Mouse (Mus musculus): Measurements from ENCODE around the gene Selp. TPM values are rescaled to one million over a fixed set of nuclear protein-coding genes. Genes with fewer than 3 reads are reported as not detected.

Gene Selp
- total and polyA plus RNA-seq, 2 experiments from 2014 or later = not detected

DNA sequence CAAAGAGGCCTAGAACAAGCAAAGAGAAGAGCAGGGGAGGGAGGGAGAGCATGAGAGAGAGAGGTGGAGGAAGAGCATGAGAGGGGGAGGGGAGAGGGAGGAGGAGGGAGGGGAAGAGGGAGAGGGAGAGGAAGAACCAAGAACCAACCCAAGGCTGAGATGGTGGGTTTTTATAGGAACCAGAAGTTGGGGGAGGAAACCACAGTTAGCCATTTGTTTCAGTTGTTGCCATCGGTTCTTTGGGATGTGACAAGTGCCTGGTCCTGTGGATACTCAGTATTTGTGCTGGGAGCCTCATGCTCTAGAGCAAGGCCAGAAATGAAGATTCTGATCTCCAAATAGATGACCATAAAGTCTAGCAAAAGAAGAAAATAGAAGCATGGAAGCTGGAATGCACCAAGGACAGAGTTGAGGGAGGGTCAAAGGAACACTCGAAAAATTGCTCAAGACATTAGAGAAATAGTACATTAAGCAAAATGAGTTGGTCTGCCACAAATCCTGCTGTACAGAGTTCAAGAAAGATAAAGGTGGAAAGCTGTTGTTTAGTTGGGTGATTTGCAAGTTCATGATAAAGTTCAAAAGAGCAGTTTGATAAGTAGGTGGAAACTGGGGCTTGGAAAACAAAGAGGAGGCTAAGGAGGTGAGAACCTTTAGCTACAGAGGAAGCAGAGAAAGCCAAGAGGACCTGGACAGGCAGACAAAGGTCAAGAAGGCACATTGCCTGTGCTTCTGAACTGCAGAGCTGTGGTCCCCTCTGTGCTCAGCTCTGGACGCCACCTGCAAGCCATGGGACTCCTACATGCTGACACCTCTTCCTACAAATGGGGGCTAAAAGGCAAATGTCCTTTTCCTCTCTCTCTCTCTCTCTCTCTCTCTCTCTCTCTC is 5.1 kb downstream of the Selp start:
- Histone ChIP-seq H3K27me3 (ENCODE audit: insufficient read depth, low read length) (no peaks in the 10 kb centered on the region), H3K9me3 (ENCODE audit: low read length) (no peaks in the 10 kb centered on the region), H3K9ac (replicated peaks; ENCODE audit: low read length, poor library complexity, severe bottlenecking) (no peak overlapping the region), H3K36me3 (ENCODE audit: insufficient read depth, low read length) (no peaks in the 10 kb centered on the region), H3K4me1 (ENCODE audit: insufficient read depth, low read length) (no peaks in the 10 kb centered on the region), H3K4me3 (ENCODE audit: low read depth, low read length) (no peak overlapping the region), H3K27ac (ENCODE audit: low read depth, low read length) (no peak overlapping the region), H3K4me2 (ENCODE audit: low read depth, low read length, poor library complexity, severe bottlenecking) (no peak overlapping the region)
- no peak for TF ChIP-seq CTCF (IDR thresholded peaks at IDR 0.05)
- ATAC-seq (ENCODE audit: low FRiP score) = no peak
- WGBS = 91% methylated on average over 3 of the region's 3 CpGs
- DNase-seq (ENCODE audit: low spot score) = no peak

DNA sequence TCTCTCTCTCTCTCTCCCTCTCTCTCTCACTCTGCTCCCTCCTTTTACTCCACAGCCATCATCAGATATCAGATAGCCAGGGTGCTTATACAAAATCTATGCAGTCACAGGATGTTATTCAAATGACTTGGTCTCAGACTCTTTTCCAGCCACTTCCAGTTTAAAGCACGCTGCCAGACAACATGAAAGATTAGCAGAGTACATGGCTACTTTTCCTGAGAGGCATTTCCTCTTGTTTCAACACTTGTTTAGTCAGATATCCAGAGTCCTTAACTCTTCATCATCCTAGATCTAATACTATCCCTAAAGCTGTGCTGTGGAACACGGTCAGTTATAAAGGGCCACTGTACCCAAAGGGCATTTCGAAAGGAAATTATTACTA is 5.7 kb downstream of the Selp start:
- DNase-seq (ENCODE audit: low spot score) (no peak), ATAC-seq (ENCODE audit: low FRiP score) (no peak)
- H3K9ac ChIP-seq (replicated peaks; ENCODE audit: low read length, poor library complexity, severe bottlenecking) = no peak overlapping the region
- WGBS = 91% methylated on average over 3 of the region's 3 CpGs
- H3K27ac ChIP-seq (ENCODE audit: low read depth, low read length) = no peak overlapping the region
- no peak overlapping the region for H3K4me2 ChIP-seq (ENCODE audit: low read depth, low read length, poor library complexity, severe bottlenecking)
- no peaks in the 10 kb centered on the region for H3K9me3 ChIP-seq (ENCODE audit: low read length)
- no peak for TF ChIP-seq CTCF (IDR thresholded peaks at IDR 0.05)
- H3K4me3 ChIP-seq (ENCODE audit: low read depth, low read length) = no peak overlapping the region
- H3K4me1 ChIP-seq (ENCODE audit: insufficient read depth, low read length) = no peaks in the 10 kb centered on the region
- no peaks in the 10 kb centered on the region for H3K27me3 ChIP-seq (ENCODE audit: insufficient read depth, low read length)
- no peaks in the 10 kb centered on the region for H3K36me3 ChIP-seq (ENCODE audit: insufficient read depth, low read length)

DNA sequence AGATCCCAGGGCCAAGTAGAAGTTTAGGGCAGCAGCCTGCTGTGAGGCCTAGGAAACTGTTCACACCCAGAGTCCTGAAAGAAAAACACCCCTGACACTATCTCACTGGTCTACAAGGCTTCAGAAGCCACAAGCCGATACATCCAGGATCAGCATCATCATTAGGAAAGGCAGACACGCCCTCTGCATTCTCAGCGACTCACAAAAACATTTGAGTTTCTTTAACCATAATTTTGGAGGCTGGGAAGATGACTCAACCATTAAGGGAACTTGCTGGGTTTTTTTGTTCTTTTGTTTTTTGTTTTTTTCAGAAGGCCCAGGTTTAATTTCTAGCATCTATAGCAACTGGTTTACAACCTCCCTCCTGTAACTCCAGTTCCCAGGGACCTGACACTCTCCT is 8.8 kb downstream of the Selp start:
- H3K4me1 ChIP-seq (ENCODE audit: insufficient read depth, low read length) = no peaks in the 10 kb centered on the region
- no peak for ATAC-seq (ENCODE audit: low FRiP score)
- no peaks in the 10 kb centered on the region for H3K9me3 ChIP-seq (ENCODE audit: low read length)
- DNase-seq (ENCODE audit: low spot score) = no peak
- WGBS = 85% methylated on average over 3 of the region's 3 CpGs
- no peak overlapping the region for H3K9ac ChIP-seq (replicated peaks; ENCODE audit: low read length, poor library complexity, severe bottlenecking)
- no peak overlapping the region for H3K27ac ChIP-seq (ENCODE audit: low read depth, low read length)
- H3K4me3 ChIP-seq (ENCODE audit: low read depth, low read length) = no peak overlapping the region
- no peaks in the 10 kb centered on the region for H3K36me3 ChIP-seq (ENCODE audit: insufficient read depth, low read length)
- no peaks in the 10 kb centered on the region for H3K27me3 ChIP-seq (ENCODE audit: insufficient read depth, low read length)
- no peak for TF ChIP-seq CTCF (IDR thresholded peaks at IDR 0.05)
- no peak overlapping the region for H3K4me2 ChIP-seq (ENCODE audit: low read depth, low read length, poor library complexity, severe bottlenecking)

DNA sequence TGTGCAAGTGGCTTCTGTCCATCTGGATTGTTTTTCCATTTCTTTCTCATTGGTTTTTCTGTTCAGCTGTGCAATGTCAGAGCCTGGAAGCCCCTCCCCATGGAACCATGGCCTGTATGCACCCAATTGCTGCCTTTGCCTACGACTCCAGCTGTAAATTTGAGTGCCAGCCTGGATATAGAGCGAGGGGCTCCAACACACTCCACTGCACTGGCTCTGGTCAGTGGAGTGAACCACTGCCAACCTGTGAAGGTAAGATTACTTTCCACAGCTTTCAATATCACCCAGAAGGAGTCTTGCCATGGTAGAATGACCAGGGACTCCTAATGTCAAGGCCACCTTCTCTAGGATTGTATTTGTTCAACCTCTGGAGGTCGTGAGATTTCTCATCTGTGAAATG is 14.9 kb downstream of the Selp start:
- no peak for TF ChIP-seq CTCF (IDR thresholded peaks at IDR 0.05)
- ATAC-seq (ENCODE audit: low FRiP score) = no peak
- Histone ChIP-seq H3K27me3 (ENCODE audit: insufficient read depth, low read length) (no peaks in the 10 kb centered on the region), H3K9ac (replicated peaks; ENCODE audit: low read length, poor library complexity, severe bottlenecking) (no peak overlapping the region), H3K4me3 (ENCODE audit: low read depth, low read length) (no peak overlapping the region), H3K4me1 (ENCODE audit: insufficient read depth, low read length) (no peaks in the 10 kb centered on the region), H3K27ac (ENCODE audit: low read depth, low read length) (no peak overlapping the region), H3K36me3 (ENCODE audit: insufficient read depth, low read length) (no peaks in the 10 kb centered on the region), H3K4me2 (ENCODE audit: low read depth, low read length, poor library complexity, severe bottlenecking) (no peak overlapping the region), H3K9me3 (ENCODE audit: low read length) (no peaks in the 10 kb centered on the region)
- WGBS = 77% methylated on average over 3 of the region's 3 CpGs
- DNase-seq (ENCODE audit: low spot score) = no peak

DNA sequence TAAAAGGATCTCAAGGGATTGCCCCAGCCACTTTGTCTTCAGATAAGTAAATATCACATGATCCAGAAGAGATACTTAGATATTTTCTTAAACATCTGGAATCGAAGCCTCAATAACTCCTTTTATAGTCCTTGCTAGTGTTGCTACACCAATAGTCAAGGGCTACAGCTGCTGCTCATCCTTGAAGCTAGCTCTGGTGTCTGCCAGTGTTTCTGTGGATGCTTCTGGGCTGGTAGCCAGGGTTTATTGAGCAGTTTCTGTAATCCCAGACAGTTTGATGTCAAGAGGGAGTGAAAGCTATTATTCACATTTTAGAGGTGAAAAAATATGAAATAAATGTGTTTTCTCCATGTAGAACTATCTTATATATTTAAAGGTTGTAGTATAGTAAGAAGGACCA is 17.5 kb downstream of the Selp start:
- no peak overlapping the region for H3K4me2 ChIP-seq (ENCODE audit: low read depth, low read length, poor library complexity, severe bottlenecking)
- no peak overlapping the region for H3K9ac ChIP-seq (replicated peaks; ENCODE audit: low read length, poor library complexity, severe bottlenecking)
- no peaks in the 10 kb centered on the region for H3K4me1 ChIP-seq (ENCODE audit: insufficient read depth, low read length)
- ATAC-seq (ENCODE audit: low FRiP score) (no peak), DNase-seq (ENCODE audit: low spot score) (no peak)
- no peak for TF ChIP-seq CTCF (IDR thresholded peaks at IDR 0.05)
- H3K4me3 ChIP-seq (ENCODE audit: low read depth, low read length) = no peak overlapping the region
- WGBS = 80% methylated on average over 1 of the region's 1 CpGs
- H3K27me3 ChIP-seq (ENCODE audit: insufficient read depth, low read length) = no peaks in the 10 kb centered on the region
- H3K36me3 ChIP-seq (ENCODE audit: insufficient read depth, low read length) = no peaks in the 10 kb centered on the region
- no peaks in the 10 kb centered on the region for H3K9me3 ChIP-seq (ENCODE audit: low read length)
- H3K27ac ChIP-seq (ENCODE audit: low read depth, low read length) = no peak overlapping the region

DNA sequence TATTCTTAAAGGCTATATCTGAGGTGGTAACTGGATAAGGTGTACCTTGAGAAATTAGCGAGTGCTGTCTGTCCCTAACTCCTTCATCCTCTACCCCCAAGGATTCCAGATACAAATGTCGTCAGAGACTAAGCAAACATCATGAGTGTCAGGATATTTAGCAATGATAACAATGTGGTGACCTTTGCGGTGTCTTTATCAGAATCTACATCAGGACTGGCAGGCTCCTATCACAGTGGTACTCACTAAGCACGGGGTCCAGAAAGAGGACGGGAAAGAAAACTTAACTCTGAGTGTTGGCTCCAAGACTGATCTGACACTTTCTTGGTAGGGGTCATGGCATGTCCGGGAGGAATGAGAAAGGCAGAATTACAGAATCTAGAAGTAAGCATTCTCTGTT is 19.0 kb downstream of the Selp start:
- Histone ChIP-seq H3K4me3 (ENCODE audit: low read depth, low read length) (no peak overlapping the region), H3K4me2 (ENCODE audit: low read depth, low read length, poor library complexity, severe bottlenecking) (no peak overlapping the region), H3K36me3 (ENCODE audit: insufficient read depth, low read length) (no peaks in the 10 kb centered on the region), H3K9ac (replicated peaks; ENCODE audit: low read length, poor library complexity, severe bottlenecking) (no peak overlapping the region), H3K27ac (ENCODE audit: low read depth, low read length) (no peak overlapping the region), H3K4me1 (ENCODE audit: insufficient read depth, low read length) (no peaks in the 10 kb centered on the region), H3K9me3 (ENCODE audit: low read length) (no peaks in the 10 kb centered on the region), H3K27me3 (ENCODE audit: insufficient read depth, low read length) (no peaks in the 10 kb centered on the region)
- no peak for TF ChIP-seq CTCF (IDR thresholded peaks at IDR 0.05)
- WGBS = 81% methylated on average over 6 of the region's 6 CpGs
- no peak for DNase-seq (ENCODE audit: low spot score)
- no peak for ATAC-seq (ENCODE audit: low FRiP score)

All from midbrain, postnatal 0 days (tissue).